Mouse (Mus musculus) MEL (cell line): ENCODE measurements around the gene Gucd1.

ENCODE experiments used
- CHD2 ChIP-seq: IDR thresholded peaks from 2 replicates; pipeline ENCODE4 v1.6.1; 2011; ENCODE audit warnings: low read length, improper control_type of control experiment
- CTCF ChIP-seq, 3 experiments: IDR thresholded peaks in 2 of 3; conservative IDR thresholded peaks in 1 of 3; 2 replicates each; pipeline ENCODE4 v1.5.1; 2011 to 2012; ENCODE audit warnings: low read length in 3 of 3, low read depth in 2 of 3, mild to moderate bottlenecking in 2 of 3, improper control_type of control experiment in 1 of 3, inconsistent platforms in 1 of 3, mixed read lengths in 1 of 3, moderate library complexity in 1 of 3; ENCODE audit not compliant: control insufficient read depth in 1 of 3, insufficient read depth in 1 of 3, poor library complexity in 1 of 3, severe bottlenecking in 1 of 3
- E2F4 ChIP-seq: IDR thresholded peaks from 2 replicates; pipeline ENCODE4 v1.6.1; 2011; ENCODE audit warnings: low read depth, low read length, improper control_type of control experiment, borderline replicate concordance
- EP300 ChIP-seq, 2 experiments: IDR thresholded peaks; 2 replicates each; pipeline ENCODE4 v1.6.1; 2011; ENCODE audit warnings: improper control_type of control experiment in 2 of 2, low read length in 2 of 2, low read depth in 1 of 2, mild to moderate bottlenecking in 1 of 2
- JUND ChIP-seq: IDR thresholded peaks from 2 replicates; pipeline ENCODE4 v1.6.1; 2011; ENCODE audit warnings: low read depth, mild to moderate bottlenecking, improper control_type of control experiment, low read length
- MAX ChIP-seq: IDR thresholded peaks from 2 replicates; pipeline ENCODE4 v1.6.1; 2011; ENCODE audit warnings: low read length, improper control_type of control experiment
- MXI1 ChIP-seq: IDR thresholded peaks from 2 replicates; pipeline ENCODE4 v1.6.1; 2011; ENCODE audit warnings: mild to moderate bottlenecking, low read depth, low read length, improper control_type of control experiment
- POLR2A ChIP-seq, 2 experiments: IDR thresholded peaks; 2 replicates each; pipeline ENCODE4 v1.6.1; 2011 to 2012; ENCODE audit warnings: low read length in 2 of 2, mild to moderate bottlenecking in 2 of 2, control low read depth in 1 of 2, improper control_type of control experiment in 1 of 2, low read depth in 1 of 2, moderate library complexity in 1 of 2; ENCODE audit not compliant: control insufficient read depth in 1 of 2, insufficient read depth in 1 of 2, poor library complexity in 1 of 2
- POLR2AphosphoS2 ChIP-seq: IDR thresholded peaks from 2 replicates; pipeline ENCODE4 v1.6.1; 2011; ENCODE audit warnings: low read length, improper control_type of control experiment
- TAL1 ChIP-seq: IDR thresholded peaks from 2 replicates; pipeline ENCODE4 v1.6.1; 2012; ENCODE audit warnings: mild to moderate bottlenecking, inconsistent platforms, low read length, moderate library complexity, mixed read lengths
- USF1 ChIP-seq: IDR thresholded peaks from 2 replicates; pipeline ENCODE4 v1.6.1; 2014; ENCODE audit warnings: low read depth, mild to moderate bottlenecking, inconsistent platforms, low read length, improper control_type of control experiment, moderate library complexity
- ZC3H11A ChIP-seq: IDR thresholded peaks from 2 replicates; pipeline ENCODE4 v1.6.1; 2012; ENCODE audit warnings: low read depth, mild to moderate bottlenecking, inconsistent platforms, low read length, improper control_type of control experiment
- ZKSCAN1 ChIP-seq: IDR thresholded peaks from 2 replicates; pipeline ENCODE4 v1.6.1; 2012; ENCODE audit warnings: low read depth, mild to moderate bottlenecking, inconsistent platforms, low read length, improper control_type of control experiment, moderate library complexity
- ZNF384 ChIP-seq: IDR thresholded peaks from 2 replicates; pipeline ENCODE4 v1.6.1; 2012; ENCODE audit warnings: low read depth, mild to moderate bottlenecking, inconsistent platforms, low read length, improper control_type of control experiment

DNA sequence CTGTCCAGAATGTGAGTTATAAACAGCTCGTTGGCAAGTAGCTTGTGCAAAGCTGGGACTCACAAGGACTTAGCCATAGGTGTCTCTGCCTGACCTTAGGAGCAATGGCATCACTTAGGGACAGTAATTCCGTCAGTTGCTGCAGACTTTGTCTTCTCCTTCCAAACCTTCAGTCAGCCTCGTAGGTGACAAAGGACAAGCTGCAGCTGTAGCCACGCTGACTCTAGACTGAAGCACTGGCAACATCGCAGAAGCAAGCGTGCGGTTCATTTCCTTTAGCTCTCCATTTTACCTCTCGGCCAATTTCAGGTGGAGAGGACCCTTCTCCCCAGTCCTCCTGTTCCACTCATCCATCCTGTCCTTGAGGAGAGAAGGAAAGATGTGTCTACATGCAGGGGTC lies 193.8 kb downstream of the Gucd1 start:
- TF ChIP-seq POLR2A (IDR thresholded peaks at IDR 0.05; ENCODE audit: control insufficient read depth in 1 of 2, insufficient read depth in 1 of 2, low read depth in 1 of 2, low read length in 2 of 2, poor library complexity in 1 of 2) (no peak), JUND (no peak), POLR2AphosphoS2 (no peak), MXI1 (no peak), CHD2 (no peak), CTCF (IDR thresholded peaks at IDR 0.05 in 2 of 3, conservative IDR thresholded peaks at IDR 0.05 in 1 of 3; ENCODE audit: control insufficient read depth in 1 of 3, insufficient read depth in 1 of 3, low read depth in 2 of 3, low read length in 3 of 3, poor library complexity in 1 of 3, severe bottlenecking in 1 of 3) (no peak), ZKSCAN1 (no peak), E2F4 (no peak), MAX (no peak), EP300 (IDR thresholded peaks at IDR 0.05; ENCODE audit: low read depth in 1 of 2, low read length in 2 of 2) (no peak), ZC3H11A (no peak), USF1 (no peak), ZNF384 (no peak), TAL1 (no peak)
